Mouse (Mus musculus): ENCODE measurements at regions not wholly inside any gene's neighbourhood (a gene's known extent, or its start where the extent isn't known, plus 50 kb on each side); places are given as distances from the start of the nearest gene placed in this dataset.

- no peak for DNase-seq (ENCODE audit: low read depth, low spot score)
Measured at GRCm38 (mm10) chr6:117237096-117237495, 68.8 kb downstream of the Cxcl12 start.

- DNase-seq (ENCODE audit: low read depth, low spot score), result no peak
Measured at GRCm38 (mm10) chr6:117241206-117241605, 72.9 kb downstream of the Cxcl12 start.

- no peak for DNase-seq (ENCODE audit: low read depth, low spot score)
Measured at GRCm38 (mm10) chr6:117245398-117245797, 77.1 kb downstream of the Cxcl12 start.

GRCm38 (mm10) chr6:117245849-117246248 is 77.5 kb downstream of the Cxcl12 start:
- DNase-seq (ENCODE audit: low read depth, low spot score), result no peak

GRCm38 (mm10) chr6:117249230-117249921 is 81.0 kb downstream of the Cxcl12 start:
- peak; percentile 76 for DNase-seq (ENCODE audit: low read depth, low spot score)

- DNase-seq (ENCODE audit: low read depth, low spot score), result peak; percentile 66
Measured at GRCm38 (mm10) chr6:117250051-117250450, 81.7 kb downstream of the Cxcl12 start.

GRCm38 (mm10) chr6:117251383-117251925 is 83.1 kb downstream of the Cxcl12 start:
- no peak for DNase-seq (ENCODE audit: low read depth, low spot score)

- no peak for DNase-seq (ENCODE audit: low read depth, low spot score)
Measured at GRCm38 (mm10) chr6:117252361-117252760, 84.0 kb downstream of the Cxcl12 start.

GRCm38 (mm10) chr6:117253036-117253435 is 84.7 kb downstream of the Cxcl12 start:
- no peak for DNase-seq (ENCODE audit: low read depth, low spot score)

GRCm38 (mm10) chr6:117253586-117254330 is 85.4 kb downstream of the Cxcl12 start:
- no peak for DNase-seq (ENCODE audit: low read depth, low spot score)

GRCm38 (mm10) chr6:117254620-117255228 is 86.4 kb downstream of the Cxcl12 start:
- no peak for DNase-seq (ENCODE audit: low read depth, low spot score)

GRCm38 (mm10) chr6:117255399-117256098 is 87.2 kb downstream of the Cxcl12 start:
- no peak for DNase-seq (ENCODE audit: low read depth, low spot score)

GRCm38 (mm10) chr6:117256099-117256471 is 87.8 kb downstream of the Cxcl12 start:
- no peak for DNase-seq (ENCODE audit: low read depth, low spot score)

GRCm38 (mm10) chr6:117257591-117257990 is 89.3 kb downstream of the Cxcl12 start:
- no peak for DNase-seq (ENCODE audit: low read depth, low spot score)

- no peak for DNase-seq (ENCODE audit: low read depth, low spot score)
Measured at GRCm38 (mm10) chr6:117267906-117268305, 99.6 kb downstream of the Cxcl12 start.

- no peak for DNase-seq (ENCODE audit: low read depth, low spot score)
Measured at GRCm38 (mm10) chr6:117268376-117268775, 100.0 kb downstream of the Cxcl12 start.

- DNase-seq (ENCODE audit: low read depth, low spot score), result no peak
Measured at GRCm38 (mm10) chr6:117270261-117270660, 101.9 kb downstream of the Cxcl12 start.

GRCm38 (mm10) chr6:117271562-117272226 is 103.4 kb downstream of the Cxcl12 start:
- DNase-seq (ENCODE audit: low read depth, low spot score), result no peak

- DNase-seq (ENCODE audit: low read depth, low spot score), result no peak
Measured at GRCm38 (mm10) chr6:117272227-117272955, 104.1 kb downstream of the Cxcl12 start.

GRCm38 (mm10) chr6:117275915-117276314 is 107.6 kb downstream of the Cxcl12 start:
- no peak for DNase-seq (ENCODE audit: low read depth, low spot score)

GRCm38 (mm10) chr6:117276850-117277249 is 108.5 kb downstream of the Cxcl12 start:
- DNase-seq (ENCODE audit: low read depth, low spot score), result no peak

Data from A20 (cell line).